Mouse (Mus musculus) lung, postnatal 4 days (tissue): ENCODE measurements around the gene Nfat5.

ENCODE experiments used
- DNase-seq, 2 experiments: peaks; one replicate each; pipeline ENCODE4 v3.0.0; 2021

Gene Nfat5

DNA sequence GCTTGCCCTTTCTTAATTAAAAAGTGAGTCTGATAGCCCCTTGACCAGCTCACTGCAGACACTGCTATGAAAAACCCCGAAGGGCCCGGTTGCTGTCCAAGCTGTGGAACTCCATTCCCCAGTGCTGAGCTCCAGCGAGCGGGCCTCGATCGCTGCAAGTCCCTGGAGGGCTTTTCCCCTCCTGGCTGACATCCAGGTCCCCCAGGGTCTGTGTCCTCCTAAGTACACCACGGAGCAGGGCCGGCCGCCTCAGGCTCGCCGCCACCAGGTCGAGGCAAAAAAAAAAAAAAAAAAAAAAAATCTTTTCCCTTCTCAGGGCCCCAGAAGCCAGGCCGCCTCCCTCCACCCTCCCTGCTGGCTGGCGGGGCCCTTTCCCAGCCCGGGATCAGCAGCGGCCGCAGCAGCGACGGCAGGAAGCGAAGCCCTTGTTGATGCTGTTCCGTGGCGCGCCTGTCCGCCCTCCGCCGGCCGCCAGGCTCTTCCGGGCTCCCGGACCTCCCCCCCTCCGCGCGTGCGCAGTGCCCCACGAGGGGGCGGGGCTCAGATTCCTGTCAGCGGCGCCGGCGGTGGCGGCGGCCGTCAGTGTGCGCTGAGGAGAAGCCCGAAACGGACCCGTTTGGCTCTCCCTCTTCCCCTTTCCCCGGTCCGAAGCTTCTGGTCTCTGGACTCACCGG, at the start of gene Nfat5:
Gene Nfat5, plus strand, starts transcription at position 543 of the 674 bp plus-strand sequence.
- DNase-seq = peak; percentile 98 to 99

DNA sequence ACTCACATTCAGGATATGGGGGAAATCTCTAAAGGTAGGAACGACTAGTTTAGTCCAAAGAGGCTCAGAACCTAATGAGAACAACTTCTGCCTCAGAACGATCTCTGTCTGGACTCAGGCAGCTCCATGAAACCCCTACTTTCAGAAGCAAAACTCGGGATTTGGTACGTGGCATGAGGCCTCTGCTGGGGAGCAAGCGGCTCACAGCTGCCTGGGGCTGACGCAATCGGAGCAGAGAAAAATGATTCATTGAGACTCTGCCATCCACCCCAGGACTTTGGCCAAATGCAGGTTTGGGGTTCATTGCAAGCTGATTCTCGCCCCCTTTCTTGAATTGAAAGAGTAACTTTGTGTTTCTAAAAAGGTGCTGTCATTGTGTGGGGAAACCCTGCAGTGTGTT, 49.1 kb upstream of the Nfat5 start:
- no peak for DNase-seq

DNA sequence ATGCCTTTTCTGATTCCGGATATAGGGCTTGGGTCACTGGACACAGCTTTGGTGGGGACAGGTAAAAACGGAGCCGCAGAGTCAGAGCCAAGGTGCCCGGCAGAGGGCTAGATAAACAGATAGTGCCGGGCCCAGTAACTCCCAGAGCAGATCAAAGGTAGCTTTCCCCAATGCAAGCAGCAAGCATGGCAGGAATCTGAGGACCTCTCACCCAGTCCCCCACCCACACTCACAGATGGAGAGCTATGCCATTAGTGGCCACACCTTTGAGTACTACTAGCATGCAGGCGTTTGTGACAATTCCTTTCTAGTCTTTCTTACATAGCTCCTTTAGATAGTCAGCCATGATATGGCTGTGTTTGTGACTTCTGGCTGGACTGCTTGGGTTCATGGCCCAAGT, 44.8 kb upstream of the Nfat5 start:
- peak; percentile 13 to 51 for DNase-seq

DNA sequence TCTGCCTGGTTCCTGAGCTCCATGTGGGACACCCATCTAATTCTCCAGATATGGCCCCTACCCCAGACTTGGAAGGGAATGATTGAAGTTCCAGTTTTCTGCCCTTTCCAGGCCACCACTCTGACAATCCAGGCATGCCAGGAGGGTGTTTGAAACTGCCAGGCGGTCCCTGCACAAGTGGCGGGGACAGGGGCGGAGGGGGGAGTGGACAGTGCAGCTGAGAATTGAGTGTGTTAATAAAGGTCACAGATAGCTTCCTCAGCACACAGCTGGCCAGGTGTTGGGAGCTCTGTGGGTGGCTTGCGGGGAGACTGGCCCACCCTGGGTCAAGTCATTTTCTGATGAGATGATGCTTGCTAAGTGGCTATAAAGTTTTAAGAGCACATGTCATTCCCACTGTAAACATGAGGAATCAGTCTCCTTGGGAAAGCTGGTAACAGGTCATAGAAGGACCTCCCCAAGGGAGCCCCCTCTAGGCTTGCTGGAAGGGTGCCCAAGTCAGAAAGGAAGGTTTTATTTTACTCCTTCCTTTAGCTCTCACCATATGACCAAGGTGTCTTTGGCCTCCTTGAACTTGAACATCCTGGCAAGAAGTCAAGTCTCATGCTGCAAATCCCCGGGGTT, 41.7 kb upstream of the Nfat5 start:
- peak in 1 of 2 experiments; percentile 24 for DNase-seq

DNA sequence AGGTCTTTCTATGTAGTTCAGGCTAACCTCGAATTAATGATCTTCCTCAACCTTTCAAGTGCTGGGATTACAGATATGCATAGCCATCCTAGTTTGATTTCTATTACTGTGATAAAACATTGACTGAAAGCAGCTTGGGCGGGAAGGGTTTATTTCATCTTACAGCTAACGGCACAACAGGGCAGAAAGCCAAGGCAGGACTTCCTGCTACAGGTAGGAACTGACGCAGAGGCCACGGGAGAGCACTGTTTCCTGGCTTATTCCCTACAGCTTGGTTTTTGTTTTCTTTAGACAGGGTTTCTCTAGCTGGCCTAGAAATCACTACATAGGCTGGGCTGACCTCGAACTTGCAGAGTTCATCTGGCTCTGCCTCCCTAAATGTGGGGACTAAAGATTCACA, 40.1 kb upstream of the Nfat5 start:
- no peak for DNase-seq

DNA sequence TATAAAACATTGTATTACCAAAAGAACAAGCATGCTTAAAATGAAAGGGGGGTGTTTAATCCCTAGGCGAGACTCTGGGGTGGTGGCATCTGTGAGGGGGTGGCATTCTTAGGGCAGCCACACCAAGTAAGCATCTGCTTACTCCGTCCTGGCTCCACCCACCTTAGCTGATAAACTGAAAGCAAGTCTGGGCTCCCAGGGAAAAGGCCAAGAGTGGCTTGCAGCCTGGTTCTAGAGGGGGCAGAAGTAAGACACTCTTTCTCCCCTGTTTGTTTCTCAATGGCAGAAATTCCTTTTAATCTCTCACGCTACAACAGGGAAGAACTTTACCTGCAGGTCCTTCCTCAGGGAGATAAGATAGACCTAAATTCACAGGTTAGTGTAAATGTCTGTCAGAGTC, 38.9 kb upstream of the Nfat5 start:
- no peak for DNase-seq

DNA sequence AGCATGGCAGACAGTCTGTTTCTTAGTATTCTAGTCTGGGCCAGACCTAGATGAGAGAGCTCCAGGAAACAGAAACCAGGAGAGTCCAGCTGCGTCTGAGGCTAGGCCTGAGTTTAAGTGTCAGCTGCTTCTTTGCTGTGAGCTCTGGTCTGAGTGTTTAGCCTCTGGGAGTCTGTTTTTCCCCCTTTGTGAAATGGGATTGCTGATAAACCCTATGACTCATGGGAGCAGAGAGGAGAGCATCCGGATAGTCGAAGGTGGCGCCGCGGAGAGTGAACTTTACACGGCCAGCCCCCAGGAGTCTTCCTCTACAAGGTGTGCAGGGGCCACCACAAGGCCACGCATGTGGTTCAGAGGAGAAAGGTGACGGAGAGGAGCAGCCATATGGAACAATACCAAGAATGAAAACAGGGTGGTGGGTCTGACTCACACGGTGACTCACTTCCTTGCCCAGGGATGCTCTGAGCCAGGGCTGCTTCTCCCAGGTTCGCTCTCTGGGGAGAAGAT, 38.3 kb upstream of the Nfat5 start:
- DNase-seq = no peak

DNA sequence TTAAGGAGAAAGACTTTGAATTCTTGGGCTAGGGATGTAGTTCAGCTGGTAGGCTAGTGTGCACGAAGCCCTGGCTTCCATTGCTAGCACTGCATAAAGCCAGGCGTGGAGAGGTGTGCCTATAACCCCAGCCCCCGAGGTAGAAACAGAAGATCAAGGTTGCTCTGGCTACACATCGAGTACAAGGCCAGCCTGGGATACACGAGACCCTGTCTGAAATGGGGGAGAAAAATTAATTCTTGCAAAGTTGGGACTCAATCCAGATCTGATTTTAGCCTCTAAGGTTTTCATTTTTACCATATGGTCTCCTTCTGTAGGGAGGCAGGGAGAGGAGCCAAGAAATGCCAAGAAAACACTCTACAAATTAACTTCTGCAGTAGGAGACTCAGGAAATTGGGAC, 36.0 kb upstream of the Nfat5 start:
- no peak for DNase-seq

DNA sequence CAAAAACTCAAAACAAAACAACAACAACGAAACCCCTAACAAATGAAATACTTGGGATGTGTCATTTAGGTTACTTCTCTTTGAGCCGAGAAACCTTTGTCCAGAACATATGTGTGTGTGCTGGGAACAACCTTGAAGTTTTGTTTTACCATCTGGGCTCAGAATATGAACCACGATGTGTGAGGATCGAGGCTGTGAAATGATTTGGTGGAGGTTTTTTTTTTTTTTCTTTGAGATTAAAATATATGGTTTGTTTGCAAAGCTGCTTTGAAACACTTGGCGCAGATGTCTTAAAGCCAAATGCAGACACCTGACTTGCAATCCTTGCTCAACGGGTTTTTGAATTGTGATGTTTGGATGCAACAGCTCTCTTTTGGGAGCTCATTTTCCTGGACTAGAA, 33.1 kb upstream of the Nfat5 start:
- no peak for DNase-seq

DNA sequence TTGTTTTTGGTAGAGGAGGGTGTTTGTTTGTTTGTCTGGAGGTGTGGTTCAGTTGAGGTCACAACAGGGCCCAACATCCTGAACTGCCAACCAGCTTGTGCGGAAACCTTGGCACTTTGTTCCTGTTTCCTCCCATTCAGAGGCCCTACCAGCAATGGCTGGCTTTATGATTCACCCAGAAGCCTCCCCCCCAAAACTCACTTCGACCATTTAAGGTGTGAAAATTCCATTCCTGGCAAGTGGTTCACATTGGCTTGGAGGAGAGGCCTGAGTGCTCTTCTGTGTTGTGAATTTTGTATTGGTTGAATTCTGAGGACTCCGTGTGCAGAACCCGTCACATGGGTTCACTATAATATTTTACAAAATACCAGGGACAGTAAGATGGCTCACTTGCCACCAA, 32.1 kb upstream of the Nfat5 start:
- no peak for DNase-seq

DNA sequence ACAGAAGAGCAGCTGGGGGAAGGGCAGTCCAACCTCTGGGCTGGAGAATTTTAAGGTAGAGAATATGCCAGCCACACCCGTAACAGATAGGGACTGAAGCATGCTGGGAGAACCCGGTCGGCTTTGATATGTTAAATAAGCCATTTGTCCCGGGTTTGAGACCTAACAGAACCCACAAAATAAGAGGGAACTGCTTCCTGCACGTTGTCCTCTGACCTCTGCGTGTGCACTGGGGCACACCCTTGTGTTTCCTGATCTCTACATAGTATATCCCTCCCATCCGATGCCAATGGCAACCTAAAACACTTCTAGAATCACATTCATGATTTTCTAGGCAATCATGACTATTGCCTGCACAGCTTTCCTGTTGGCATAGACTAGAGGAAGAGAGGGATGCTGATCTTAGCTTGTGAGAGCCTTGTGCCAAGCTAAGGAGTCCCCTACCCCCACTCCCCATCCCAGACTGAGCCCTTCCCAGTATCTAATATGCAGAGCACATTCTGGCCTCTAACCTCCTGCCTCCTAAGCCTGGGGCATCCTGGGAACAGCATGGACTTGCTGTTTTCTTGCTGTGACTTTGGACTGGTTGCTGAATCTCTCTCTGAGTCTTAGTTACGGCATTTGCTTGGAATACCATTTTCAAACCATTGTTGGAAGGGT, 31.1 kb upstream of the Nfat5 start:
- DNase-seq = no peak

DNA sequence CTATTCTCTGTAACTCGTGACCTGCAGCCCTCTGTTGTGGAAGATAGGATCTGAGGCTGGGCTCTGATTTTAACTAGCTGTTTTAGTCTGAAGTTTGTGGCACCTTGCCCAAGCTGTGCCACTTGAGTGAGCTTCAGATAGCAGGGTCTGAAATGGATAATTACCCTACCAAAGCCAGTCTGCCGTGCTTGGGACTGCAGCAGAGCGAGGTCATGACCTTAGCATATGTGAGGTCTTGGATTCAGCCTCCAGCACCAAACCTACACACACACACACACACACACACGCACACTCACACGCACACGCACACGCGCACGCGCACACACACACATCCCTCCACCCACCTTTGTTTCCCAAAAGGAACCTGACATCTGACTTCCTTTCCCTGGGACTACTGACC, 27.5 kb upstream of the Nfat5 start:
- DNase-seq = no peak

DNA sequence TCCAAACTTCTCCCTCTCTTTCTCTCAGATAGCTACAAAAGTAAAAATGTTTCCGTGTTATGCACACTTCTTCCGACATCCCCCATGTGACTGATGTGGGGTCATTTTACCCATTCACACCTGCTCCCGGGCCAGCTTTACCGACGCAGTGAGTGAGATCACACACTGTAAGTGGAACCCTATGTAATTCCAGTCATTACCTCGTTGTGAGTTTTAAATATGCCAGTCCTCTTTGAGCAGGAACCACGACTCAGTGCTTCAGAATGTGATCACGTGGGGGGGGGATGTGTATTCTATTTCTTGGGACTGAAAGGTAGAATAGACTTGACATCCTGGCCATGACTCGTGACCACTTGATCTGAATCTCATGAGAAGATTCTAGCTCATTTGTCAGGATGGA, 24.8 kb upstream of the Nfat5 start:
- DNase-seq = no peak

DNA sequence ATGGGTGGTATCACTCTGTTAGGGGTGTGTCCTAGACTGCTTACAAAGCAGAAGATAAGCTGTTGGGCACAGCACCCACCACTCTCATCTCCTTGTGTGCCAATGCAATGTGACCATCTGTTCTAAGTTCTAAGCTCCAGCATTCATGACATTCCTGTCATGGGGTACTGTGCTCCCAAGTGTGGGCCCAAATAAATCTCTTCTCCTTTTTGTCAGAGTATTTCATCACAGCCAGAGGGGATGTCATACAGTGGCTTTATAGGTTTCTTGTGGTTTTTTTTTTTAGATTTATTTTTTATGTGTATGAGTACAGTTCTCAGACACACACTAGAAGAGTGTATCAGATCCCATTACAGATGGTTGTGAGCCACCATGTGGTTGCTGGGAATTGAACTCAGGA, 24.1 kb upstream of the Nfat5 start:
- DNase-seq = no peak

DNA sequence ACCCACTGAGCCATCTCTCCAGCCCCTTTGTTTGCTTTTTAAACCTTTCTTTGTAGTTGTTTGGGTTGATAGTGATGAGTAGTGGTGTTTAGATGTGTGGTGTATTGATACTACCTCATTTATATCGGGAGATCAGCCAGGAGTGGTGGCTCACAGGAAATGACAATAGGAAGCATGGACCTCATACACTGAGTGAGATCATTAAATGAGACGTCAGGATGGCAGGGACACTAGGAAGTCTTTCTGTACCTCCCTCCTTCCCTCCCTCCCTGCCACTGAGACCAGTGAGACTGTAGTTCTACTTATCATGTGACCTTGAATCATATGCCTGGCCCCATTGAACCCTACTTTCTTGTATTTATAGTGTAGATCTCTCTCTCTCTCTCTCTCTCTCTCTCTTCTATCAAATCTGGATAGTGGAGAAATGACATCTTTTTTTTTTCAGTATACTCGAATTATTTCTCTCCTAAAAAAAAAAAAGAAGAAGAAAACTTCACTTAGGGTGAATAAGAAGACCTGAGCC, 23.6 kb upstream of the Nfat5 start:
- no peak for DNase-seq

DNA sequence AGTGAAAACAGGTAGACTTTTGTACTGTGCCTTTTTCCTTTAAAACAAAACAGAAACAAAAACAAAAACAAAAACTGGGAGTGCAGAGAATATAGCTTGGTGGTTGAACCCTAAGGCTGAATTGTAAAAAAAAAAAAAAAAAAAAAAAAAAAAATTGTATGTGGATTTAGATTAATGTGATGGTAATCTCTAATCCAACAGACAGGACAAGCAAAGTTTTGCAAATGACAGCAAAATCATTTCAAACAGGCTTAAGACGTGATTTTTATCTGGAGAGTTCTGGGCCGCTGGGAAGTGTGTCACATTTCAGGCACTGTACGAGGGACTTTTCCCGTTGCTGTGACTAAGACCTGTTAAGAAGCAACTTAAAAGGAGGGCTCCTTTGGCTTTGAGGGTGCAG, 23.0 kb upstream of the Nfat5 start:
- DNase-seq = no peak

DNA sequence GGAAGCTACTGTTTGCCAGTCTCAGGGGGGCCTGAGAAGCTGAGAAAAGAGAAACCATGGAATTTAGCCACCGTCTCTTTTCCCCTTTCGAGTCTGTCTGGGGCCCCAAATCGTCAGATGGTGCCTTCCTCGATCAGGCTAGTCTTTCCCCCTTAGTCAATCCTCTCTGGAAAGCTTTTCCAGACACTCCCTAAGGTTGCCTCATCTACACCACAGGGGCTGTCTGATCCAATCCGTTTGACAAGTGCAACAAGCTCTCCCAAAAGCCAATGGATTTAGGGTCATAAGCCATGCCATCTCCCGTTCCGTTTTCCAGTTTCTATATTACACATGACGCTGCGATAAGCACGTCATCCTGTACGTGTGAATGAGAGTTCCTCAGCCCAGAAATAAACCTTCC, 22.5 kb upstream of the Nfat5 start:
- DNase-seq = no peak

DNA sequence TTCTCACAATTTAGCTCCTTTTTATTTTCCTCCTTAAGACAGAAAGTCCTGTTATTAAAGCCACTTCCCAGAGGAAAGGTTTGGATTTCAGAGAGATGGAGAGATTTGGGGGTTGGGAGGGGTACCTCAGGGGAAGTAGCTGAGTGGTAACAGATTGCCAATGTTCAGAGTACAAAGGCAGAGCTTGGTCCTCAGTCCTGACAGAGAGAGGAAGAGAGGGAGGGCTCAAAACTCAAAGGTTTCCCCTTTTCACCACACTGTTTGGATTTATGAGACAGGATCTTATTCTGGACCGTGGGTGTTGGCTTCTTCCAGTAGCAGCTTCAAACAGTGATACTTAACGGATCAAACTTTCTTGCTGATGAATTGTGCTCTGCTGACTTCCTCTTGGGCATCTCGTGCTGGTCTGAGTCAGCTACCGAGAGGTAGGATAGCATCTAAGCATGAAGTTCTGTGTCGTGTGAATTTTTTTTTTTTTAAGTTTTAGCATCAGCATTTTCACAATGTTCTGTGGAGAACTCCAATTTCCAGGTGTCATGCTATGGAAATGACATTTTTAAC, 15.9 kb upstream of the Nfat5 start:
- no peak for DNase-seq

DNA sequence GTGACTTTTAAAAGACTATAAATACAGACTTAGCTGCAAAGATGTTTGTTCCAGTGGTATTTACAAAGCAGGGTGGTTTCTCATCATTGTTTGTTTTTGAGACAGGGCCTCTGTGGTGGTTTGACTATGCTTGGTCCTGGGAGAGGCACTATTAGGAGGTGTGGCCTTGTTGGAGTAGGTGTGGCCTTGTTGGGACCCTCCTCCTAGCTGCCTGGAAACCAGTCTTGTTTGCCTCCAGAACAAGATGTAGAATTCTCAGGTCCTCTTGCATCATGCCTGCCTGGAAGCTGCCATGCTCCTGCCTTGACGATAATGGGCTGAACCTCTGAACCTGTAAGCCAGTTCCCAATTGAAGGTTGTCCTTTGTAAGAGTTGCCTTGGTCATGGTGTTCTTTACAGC, 14.7 kb upstream of the Nfat5 start:
- no peak for DNase-seq

DNA sequence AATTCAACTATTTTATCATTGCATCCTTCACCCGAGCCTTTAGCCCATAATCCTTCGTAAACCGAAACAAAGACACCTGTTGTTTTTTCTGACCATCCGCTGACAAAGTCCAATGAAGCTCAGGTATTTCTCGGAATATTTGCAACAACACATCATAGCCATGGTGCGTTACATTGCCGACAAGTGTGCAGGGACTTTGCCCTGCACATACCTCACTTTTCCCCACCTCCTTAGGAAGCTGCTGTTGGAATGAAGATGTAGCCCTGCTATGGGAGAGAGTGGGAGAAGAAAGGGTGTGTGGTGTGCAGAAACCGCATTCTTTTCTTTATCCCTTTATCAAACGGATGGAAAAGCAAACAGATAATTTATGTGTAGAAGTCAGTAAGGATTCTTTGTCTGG, 6.6 kb upstream of the Nfat5 start:
- no peak for DNase-seq

DNA sequence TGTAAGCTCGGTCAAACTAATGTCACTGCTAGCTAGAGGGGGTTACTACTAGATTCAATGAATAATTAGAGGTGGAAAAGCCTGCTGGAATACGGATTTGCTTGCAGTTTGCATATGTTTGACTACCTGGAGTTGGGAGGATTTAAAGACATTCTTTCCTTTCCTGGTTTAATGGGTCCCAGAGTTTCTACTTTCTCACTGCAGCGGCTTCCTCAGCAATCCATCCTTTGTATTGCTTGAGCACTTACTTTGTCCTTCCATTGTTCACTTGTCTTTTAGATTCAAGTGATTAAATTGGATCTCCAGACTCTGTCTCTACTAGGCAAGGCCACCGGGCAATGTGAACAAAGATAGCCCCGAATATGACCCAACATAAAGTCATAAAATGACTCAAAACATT, 5.7 kb upstream of the Nfat5 start:
- DNase-seq = no peak

DNA sequence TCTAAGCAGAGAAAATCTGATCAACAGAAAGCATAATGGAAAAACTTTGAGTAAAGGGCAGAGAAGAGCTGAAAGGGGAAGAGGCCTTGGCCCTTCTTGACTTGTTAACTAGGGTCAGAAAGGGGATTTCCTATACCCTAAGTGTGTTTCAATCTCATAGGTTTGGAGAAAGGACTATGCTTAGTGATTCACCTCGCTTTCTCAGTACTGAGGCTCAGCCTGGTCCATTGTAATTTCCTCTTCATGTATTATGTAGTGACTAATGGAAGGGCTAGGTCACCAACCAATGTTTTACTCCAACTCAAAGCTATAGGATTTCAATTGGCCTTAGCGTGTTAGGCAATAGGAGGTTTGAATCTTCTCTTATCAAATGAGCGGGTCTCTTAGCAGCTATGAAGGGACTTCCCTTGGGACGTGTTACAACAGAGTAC, 2.1 kb upstream of the Nfat5 start:
- DNase-seq = no peak

DNA sequence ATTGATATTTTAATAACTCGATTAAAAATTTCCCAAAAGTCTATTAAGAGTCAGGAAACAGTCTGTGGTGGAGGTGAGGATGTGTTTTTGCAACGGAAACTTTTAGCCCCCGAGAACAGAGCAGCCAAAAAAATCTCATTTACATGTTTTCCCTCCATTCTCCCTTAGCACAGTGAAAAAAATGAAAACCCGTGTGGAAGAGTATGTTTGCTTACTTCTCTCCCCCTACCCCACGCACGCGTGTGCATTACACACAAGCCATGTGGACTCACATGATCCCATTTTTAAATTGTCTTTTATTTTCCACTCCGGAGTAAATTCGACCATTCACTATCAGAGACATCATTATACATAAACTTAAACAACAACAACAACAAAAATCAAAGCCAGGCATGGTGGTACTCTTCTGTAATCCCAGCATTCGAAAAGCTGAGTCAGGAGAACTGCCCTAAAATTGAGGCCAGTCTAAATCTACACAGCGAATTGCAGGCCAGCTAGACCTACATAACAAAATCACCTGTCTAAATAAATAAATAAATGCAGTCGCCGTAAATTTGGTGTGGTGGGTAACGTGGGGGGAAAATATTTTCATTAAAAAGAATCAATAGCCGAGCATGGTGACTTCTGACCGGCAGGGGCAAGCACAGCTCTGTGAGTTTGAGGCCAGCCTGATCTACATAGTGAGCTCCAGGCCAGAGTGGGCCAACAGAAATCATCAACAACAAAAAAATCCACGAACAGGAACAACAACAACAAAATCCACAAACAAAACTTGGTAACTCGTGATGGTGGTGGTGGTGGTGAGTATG, 947 bp upstream of the Nfat5 start:
- DNase-seq = no peak
